Mouse (Mus musculus) midbrain, embryonic 11.5 days (tissue): Measurements from ENCODE around the gene Tom1l2. TPM values are rescaled to one million over a fixed set of nuclear protein-coding genes. Genes with fewer than 3 reads are reported as not detected.

Experiments used
- ATAC-seq: fragments of 200-750 bp; cut with Nextera tagmentation; 2 replicates; pipeline ENCODE4 v1.8.0; 2017; ENCODE audit warnings: moderate TSS enrichment, moderate library complexity; ENCODE audit not compliant: low FRiP score
- DNase-seq: peaks from one replicate; pipeline ENCODE4 v3.0.0; 2015; ENCODE audit warnings: low spot score; ENCODE audit errors: missing footprints
- H3K27ac ChIP-seq: fragments of 300-500 bp; sonication (generic); 2 replicates; pipeline ENCODE4 v1.5.1; 2014; ENCODE audit warnings: low read depth, low read length
- H3K27me3 ChIP-seq: fragments of 300-500 bp; sonication (generic); 2 replicates; pipeline ENCODE4 v1.6.1; 2014; ENCODE audit warnings: mild to moderate bottlenecking, low read length, moderate library complexity, mixed read lengths; ENCODE audit not compliant: control insufficient read depth, insufficient read depth
- H3K36me3 ChIP-seq: fragments of 300-500 bp; sonication (generic); 2 replicates; pipeline ENCODE4 v1.6.1; 2014; ENCODE audit warnings: mild to moderate bottlenecking, low read length, moderate library complexity, mixed read lengths; ENCODE audit not compliant: control insufficient read depth, insufficient read depth
- H3K4me1 ChIP-seq: fragments of 300-500 bp; sonication (generic); 2 replicates; pipeline ENCODE4 v1.6.1; 2014; ENCODE audit warnings: low read length; ENCODE audit not compliant: control insufficient read depth, insufficient read depth
- H3K4me2 ChIP-seq: fragments of 300-500 bp; sonication (generic); 2 replicates; pipeline ENCODE4 v1.6.1; 2014; ENCODE audit warnings: mild to moderate bottlenecking, moderate library complexity
- H3K4me3 ChIP-seq: fragments of 300-500 bp; sonication (generic); 2 replicates; pipeline ENCODE4 v1.5.1; 2014; ENCODE audit warnings: low read depth, low read length
- H3K9ac ChIP-seq: fragments of 300-500 bp; sonication (generic); 2 replicates; pipeline ENCODE4 v1.6.1; 2014; ENCODE audit warnings: low read length
- H3K9me3 ChIP-seq: fragments of 300-500 bp; sonication (generic); 2 replicates; pipeline ENCODE4 v1.6.1; 2016; ENCODE audit warnings: low read length; ENCODE audit not compliant: control insufficient read depth
- WGBS: fragments of 180-500 bp; shearing (Covaris S2); extraction: QIAGEN DNeasy Blood & Tissue Kit; methylation state at CpG from one replicate; pipeline ENCODE4 v1.1.7; 2014; 5-methylcytosine and 5-hydroxymethylcytosine counted together
- polyA plus RNA-seq: library from polyadenylated mRNA; unstranded; fragments of >200 nt; fragmentation: Nextera tagmentation; extraction: Ambion mirVana; gene quantifications from 2 replicates; pipeline ENCODE4 v1.2.1, GENCODE M21; 2014

Tom1l2 gene
- polyA plus RNA-seq, 1 experiment from 2014 or later, result 12.1 TPM

GRCm38 (mm10) chr11:60316250-60316649, 36.5 kb downstream of the Tom1l2 start:
- Histone ChIP-seq H3K4me3 (no peak overlapping the region), H3K36me3 (no peaks in the 10 kb centered on the region), H3K9ac (no peak overlapping the region), H3K4me2 (no peak overlapping the region), H3K27ac (no peak overlapping the region), H3K4me1 (peaks cover 9% of the 10 kb centered on the region), H3K9me3 (no peaks in the 10 kb centered on the region), H3K27me3 (no peaks in the 10 kb centered on the region)
- 79% methylated on average over 7 of the region's 7 CpGs for WGBS
- DNase-seq (no peak), ATAC-seq (no peak)

- WGBS, result 11% methylated on average over 8 of the region's 8 CpGs
- H3K27me3 ChIP-seq, result no peaks in the 10 kb centered on the region
- H3K9me3 ChIP-seq, result no peaks in the 10 kb centered on the region
- peaks cover 19% of the 10 kb centered on the region for H3K4me1 ChIP-seq
- H3K4me3 ChIP-seq, result no peak overlapping the region
- peak; percentile 92 for DNase-seq
- ATAC-seq, result peak; percentile 82
- H3K36me3 ChIP-seq, result no peaks in the 10 kb centered on the region
- H3K4me2 ChIP-seq, result peak overlapping the region; percentile 11; the same call in 1 of the 2 replicates
- peak overlapping the region; percentile 17; the same call in 1 of the 2 replicates for H3K9ac ChIP-seq
- H3K27ac ChIP-seq, result peak overlapping the region; percentile 62
Measured at GRCm38 (mm10) chr11:60311025-60311854, 41.5 kb downstream of the Tom1l2 start.

- no peaks in the 10 kb centered on the region for H3K9me3 ChIP-seq
- ATAC-seq (no peak), DNase-seq (no peak)
- no peak overlapping the region for H3K9ac ChIP-seq
- H3K27me3 ChIP-seq, result no peaks in the 10 kb centered on the region
- H3K36me3 ChIP-seq, result no peaks in the 10 kb centered on the region
- H3K27ac ChIP-seq, result no peak overlapping the region
- H3K4me1 ChIP-seq, result peaks cover 19% of the 10 kb centered on the region
- H3K4me3 ChIP-seq, result no peak overlapping the region
- no peak overlapping the region for H3K4me2 ChIP-seq
Measured at GRCm38 (mm10) chr11:60309875-60310274, 42.8 kb downstream of the Tom1l2 start.

GRCm38 (mm10) chr11:60308506-60309116, 44.1 kb downstream of the Tom1l2 start:
- no peak overlapping the region for H3K9ac ChIP-seq
- H3K36me3 ChIP-seq, result no peaks in the 10 kb centered on the region
- 83% methylated on average over 12 of the region's 12 CpGs for WGBS
- no peak overlapping the region for H3K4me2 ChIP-seq
- H3K27me3 ChIP-seq, result no peaks in the 10 kb centered on the region
- no peaks in the 10 kb centered on the region for H3K9me3 ChIP-seq
- ATAC-seq (no peak), DNase-seq (no peak)
- no peak overlapping the region for H3K27ac ChIP-seq
- H3K4me3 ChIP-seq, result no peak overlapping the region
- peaks cover 19% of the 10 kb centered on the region for H3K4me1 ChIP-seq

GRCm38 (mm10) chr11:60308061-60308460, 44.6 kb downstream of the Tom1l2 start:
- no peak overlapping the region for H3K9ac ChIP-seq
- H3K9me3 ChIP-seq, result no peaks in the 10 kb centered on the region
- no peak for DNase-seq
- ATAC-seq, result no peak
- H3K4me2 ChIP-seq, result no peak overlapping the region
- H3K4me3 ChIP-seq, result no peak overlapping the region
- no peaks in the 10 kb centered on the region for H3K36me3 ChIP-seq
- H3K27me3 ChIP-seq, result no peaks in the 10 kb centered on the region
- 83% methylated on average over 2 of the region's 2 CpGs for WGBS
- peaks cover 19% of the 10 kb centered on the region for H3K4me1 ChIP-seq
- no peak overlapping the region for H3K27ac ChIP-seq

- Histone ChIP-seq H3K27ac (no peak overlapping the region), H3K4me3 (no peak overlapping the region), H3K9me3 (no peaks in the 10 kb centered on the region), H3K27me3 (no peaks in the 10 kb centered on the region), H3K9ac (no peak overlapping the region), H3K36me3 (no peaks in the 10 kb centered on the region), H3K4me1 (peaks cover 18% of the 10 kb centered on the region), H3K4me2 (no peak overlapping the region)
- ATAC-seq, result no peak
- 90% methylated on average over 2 of the region's 2 CpGs for WGBS
- DNase-seq, result peak; percentile 59
Measured at GRCm38 (mm10) chr11:60307375-60307825, 45.3 kb downstream of the Tom1l2 start.

GRCm38 (mm10) chr11:60306834-60307233, 45.9 kb downstream of the Tom1l2 start:
- WGBS, result 48% methylated on average over 4 of the region's 4 CpGs
- no peak overlapping the region for H3K9ac ChIP-seq
- no peaks in the 10 kb centered on the region for H3K36me3 ChIP-seq
- no peaks in the 10 kb centered on the region for H3K9me3 ChIP-seq
- no peak overlapping the region for H3K4me3 ChIP-seq
- H3K27me3 ChIP-seq, result no peaks in the 10 kb centered on the region
- ATAC-seq (no peak), DNase-seq (peak; percentile 89)
- H3K4me2 ChIP-seq, result no peak overlapping the region
- H3K4me1 ChIP-seq, result peaks cover 16% of the 10 kb centered on the region
- no peak overlapping the region for H3K27ac ChIP-seq

GRCm38 (mm10) chr11:60305611-60306010, 47.1 kb downstream of the Tom1l2 start:
- no peaks in the 10 kb centered on the region for H3K9me3 ChIP-seq
- H3K27me3 ChIP-seq, result no peaks in the 10 kb centered on the region
- peaks cover 5% of the 10 kb centered on the region for H3K4me1 ChIP-seq
- no peak for ATAC-seq
- H3K36me3 ChIP-seq, result no peaks in the 10 kb centered on the region
- no peak overlapping the region for H3K9ac ChIP-seq
- H3K27ac ChIP-seq, result no peak overlapping the region
- H3K4me2 ChIP-seq, result no peak overlapping the region
- 73% methylated on average over 4 of the region's 4 CpGs for WGBS
- DNase-seq, result peak; percentile 54
- no peak overlapping the region for H3K4me3 ChIP-seq

- no peak overlapping the region for H3K9ac ChIP-seq
- no peak overlapping the region for H3K27ac ChIP-seq
- H3K4me1 ChIP-seq, result peaks cover 2% of the 10 kb centered on the region; the same call in 1 of the 2 replicates
- H3K36me3 ChIP-seq, result no peaks in the 10 kb centered on the region
- H3K27me3 ChIP-seq, result no peaks in the 10 kb centered on the region
- H3K9me3 ChIP-seq, result no peaks in the 10 kb centered on the region
- ATAC-seq (no peak), DNase-seq (no peak)
- WGBS, result 65% methylated on average over 2 of the region's 2 CpGs
- H3K4me2 ChIP-seq, result no peak overlapping the region
- H3K4me3 ChIP-seq, result no peak overlapping the region
Measured at GRCm38 (mm10) chr11:60303497-60303896, 49.2 kb downstream of the Tom1l2 start.
